Mouse (Mus musculus): ENCODE results near the gene Slc6a11. TPM values are rescaled to one million over a fixed set of nuclear protein-coding genes. Genes with fewer than 3 reads are reported as not detected.

Gene Slc6a11
- polyA plus RNA-seq, 1 experiment from 2014 or later = not detected

Other genes with a start within 250 kb of the Slc6a11 start
- gene Atp2b2, start 88.6 kb upstream of the Slc6a11 start, polyA plus RNA-seq (2016; fragmentation: Nextera tagmentation; extraction: Ambion mirVana) = 0.03 TPM in 2 replicates
- gene Slc6a1, start 151.4 kb downstream of the Slc6a11 start, polyA plus RNA-seq (2016; fragmentation: Nextera tagmentation; extraction: Ambion mirVana) = not detected in 2 replicates